Mouse (Mus musculus): ENCODE measurements around the gene Trabd2b. TPM values are rescaled to one million over a fixed set of nuclear protein-coding genes. Genes with fewer than 3 reads are reported as not detected.

Gene Trabd2b
- polyA plus RNA-seq, 1 experiment: 0.08 TPM

GRCm38 (mm10) chr4:114664063-114665036 is 257.8 kb downstream of the Trabd2b start:
- no peaks in the 10 kb centered on the region for H3K4me1 ChIP-seq (ENCODE audit: control insufficient read depth, insufficient read depth, low read length)
- H3K27ac ChIP-seq (ENCODE audit: insufficient read depth, low read depth, low read length): no peak overlapping the region
- no peak overlapping the region for H3K4me3 ChIP-seq (ENCODE audit: insufficient read depth, low read length)
- TF ChIP-seq POLR2A (IDR thresholded peaks at IDR 0.05; ENCODE audit: borderline replicate concordance, low read depth, low read length): no peak
- TF ChIP-seq CTCF (IDR thresholded peaks at IDR 0.05; ENCODE audit: low read depth, low read length): no peak

Other genes with a start within 250 kb of the Trabd2b start
- not detected in 2 replicates for gene Skint11, start 243.3 kb upstream of the Trabd2b start, polyA plus RNA-seq (2012; ENCODE audit: insufficient read depth, insufficient read length, missing spikeins)